Mouse (Mus musculus) kidney, adult 11 months (tissue): ENCODE results near the gene Obscn.

Experiments used
- DNase-seq: peaks from one replicate; pipeline ENCODE4 v3.0.0; 2022

Obscn gene

DNA sequence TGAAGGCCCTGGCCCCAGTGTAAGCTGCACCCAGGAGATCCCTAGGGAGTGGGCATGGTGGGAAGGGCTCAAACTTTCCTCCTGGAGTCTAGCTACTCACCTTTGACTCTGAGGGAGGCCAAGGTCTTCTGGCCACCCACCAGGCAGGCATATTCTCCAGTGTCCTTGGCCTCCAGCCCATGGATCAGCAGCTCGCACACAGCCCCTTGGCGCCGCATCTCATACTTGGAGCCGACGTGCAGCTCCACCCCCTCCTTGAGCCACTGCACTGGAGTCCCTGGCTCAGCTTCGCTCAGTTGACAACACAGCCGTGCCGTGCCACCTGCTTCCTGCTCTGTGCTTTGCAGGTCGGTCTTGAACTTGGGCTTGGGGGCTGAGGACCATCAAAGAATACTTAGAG lies 85.2 kb downstream of the Obscn start:
- DNase-seq, result no peak

- no peak for DNase-seq
Observed at GRCm38 (mm10) chr11:59044703-59045330, 91.4 kb downstream of the Obscn start.

- no peak for DNase-seq
Observed at GRCm38 (mm10) chr11:59029003-59029402, 107.2 kb downstream of the Obscn start.

GRCm38 (mm10) chr11:59026411-59026810 lies 109.8 kb downstream of the Obscn start:
- DNase-seq, result peak; percentile 6

DNA sequence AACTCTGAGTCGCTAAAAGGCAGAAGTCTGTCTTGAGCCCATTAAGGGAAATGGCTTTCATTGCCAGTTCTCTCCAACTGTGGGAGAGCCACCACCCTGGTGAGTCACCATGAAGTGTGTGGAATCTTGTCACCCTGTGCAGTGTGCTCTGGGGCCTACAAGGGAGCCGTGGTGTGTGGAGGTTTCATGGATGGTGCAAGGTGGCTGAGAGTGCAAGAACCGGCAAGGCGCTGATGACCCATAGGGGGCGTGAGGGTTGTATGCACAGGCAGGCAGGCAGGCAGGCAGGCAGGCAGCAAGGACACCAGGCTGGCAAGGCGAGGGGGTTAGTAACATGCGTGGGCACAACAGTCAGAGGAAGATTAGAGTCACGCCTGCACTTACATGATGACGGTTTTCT lies 121.2 kb downstream of the Obscn start:
- DNase-seq, result no peak

DNA sequence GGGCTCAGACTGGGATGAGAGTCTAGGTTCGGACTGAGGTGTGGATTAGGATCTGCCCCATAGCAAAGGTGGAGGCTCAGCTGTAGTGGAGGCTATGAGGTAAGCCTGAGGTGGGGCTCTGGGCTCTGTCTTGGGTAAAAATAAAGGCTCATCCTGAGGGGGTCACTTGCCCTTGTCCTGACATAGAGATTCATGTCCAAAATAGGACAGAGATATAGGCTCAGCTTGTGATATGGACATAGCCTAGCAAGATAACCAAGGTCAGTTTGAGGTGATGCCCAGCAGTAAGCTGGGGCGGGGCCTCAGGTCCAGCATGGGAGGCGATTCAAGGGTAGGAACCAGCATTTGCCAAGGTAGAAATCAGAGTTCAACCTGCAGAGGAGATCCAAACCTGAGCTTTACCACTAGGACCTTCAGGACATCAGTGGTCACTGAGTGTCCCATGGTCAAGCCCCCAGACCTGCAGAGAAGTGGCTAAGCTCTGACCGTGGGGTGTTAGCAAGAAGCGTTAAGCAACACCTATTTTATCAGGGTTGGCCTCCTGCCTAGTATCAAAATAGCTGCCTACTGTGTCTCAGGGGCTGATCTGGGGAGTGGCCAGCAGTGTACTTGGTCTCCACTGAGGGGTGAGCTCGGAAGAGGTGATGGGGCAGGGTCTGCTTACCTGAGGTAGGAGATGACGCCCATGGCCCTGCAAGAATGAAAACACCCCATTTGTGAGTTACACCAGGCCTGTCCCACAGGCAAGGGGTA lies 133.7 kb downstream of the Obscn start:
- no peak for DNase-seq

- no peak for DNase-seq
Observed at GRCm38 (mm10) chr11:59000635-59001034, 135.6 kb downstream of the Obscn start.

DNA sequence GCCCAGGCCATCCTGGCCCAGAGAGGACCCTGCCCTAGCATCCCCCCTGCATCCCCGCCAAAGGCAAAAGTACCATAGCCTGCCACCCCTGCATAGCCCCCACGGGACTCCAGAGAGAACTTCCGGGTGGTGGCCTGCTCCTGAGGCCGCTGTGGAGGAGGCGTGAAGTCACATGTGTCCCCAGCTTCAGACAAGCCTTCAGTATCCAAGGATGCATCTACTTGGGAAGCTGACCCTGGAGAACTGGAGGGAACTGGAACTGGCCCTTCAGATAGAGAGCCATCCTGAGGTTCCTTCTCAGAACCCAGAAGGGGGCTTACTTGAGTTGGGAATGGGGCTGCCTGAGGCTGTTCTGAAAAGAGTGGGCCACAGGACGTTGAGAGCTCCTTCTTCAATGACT lies 136.4 kb downstream of the Obscn start:
- no peak for DNase-seq

DNA sequence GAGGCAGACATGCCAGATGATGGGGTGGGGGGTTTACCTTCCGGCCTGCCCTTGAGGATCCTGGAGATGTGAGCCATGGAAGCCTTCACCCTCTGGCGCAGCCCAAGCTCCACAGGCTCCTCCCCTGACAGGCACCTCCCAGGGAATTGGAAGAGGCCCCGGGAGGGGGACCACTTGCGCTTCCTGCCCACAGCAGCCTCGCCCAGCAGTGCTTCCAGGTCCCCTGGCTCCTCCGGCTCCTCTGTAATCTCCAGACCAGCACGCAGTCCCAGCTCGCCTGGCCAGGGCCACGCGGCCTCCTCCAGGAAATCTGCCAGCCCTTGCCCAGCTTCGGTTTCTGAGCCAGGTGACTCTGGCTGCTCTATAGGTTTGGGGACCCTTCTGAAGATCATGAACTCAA lies 137.0 kb downstream of the Obscn start:
- DNase-seq, result no peak

DNA sequence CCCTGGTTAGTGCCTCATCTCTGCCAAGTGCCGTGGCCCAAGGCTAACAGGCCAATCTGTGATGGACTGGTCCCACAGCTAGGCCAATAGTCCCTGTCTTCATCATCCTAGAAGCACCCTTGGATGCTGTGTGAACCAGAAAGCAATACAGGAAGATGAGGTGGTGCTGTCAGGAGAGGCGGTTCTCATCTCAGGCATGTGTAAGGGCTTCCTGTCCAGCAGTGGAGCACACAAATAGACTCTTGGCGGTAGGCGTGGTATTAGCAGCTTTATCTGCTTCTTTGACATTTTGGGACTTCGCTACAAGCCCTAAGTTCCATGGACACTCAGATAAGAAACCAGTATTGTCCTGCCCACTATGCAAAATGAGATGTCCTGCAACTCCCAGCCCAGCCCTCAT lies 138.7 kb downstream of the Obscn start:
- no peak for DNase-seq

DNA sequence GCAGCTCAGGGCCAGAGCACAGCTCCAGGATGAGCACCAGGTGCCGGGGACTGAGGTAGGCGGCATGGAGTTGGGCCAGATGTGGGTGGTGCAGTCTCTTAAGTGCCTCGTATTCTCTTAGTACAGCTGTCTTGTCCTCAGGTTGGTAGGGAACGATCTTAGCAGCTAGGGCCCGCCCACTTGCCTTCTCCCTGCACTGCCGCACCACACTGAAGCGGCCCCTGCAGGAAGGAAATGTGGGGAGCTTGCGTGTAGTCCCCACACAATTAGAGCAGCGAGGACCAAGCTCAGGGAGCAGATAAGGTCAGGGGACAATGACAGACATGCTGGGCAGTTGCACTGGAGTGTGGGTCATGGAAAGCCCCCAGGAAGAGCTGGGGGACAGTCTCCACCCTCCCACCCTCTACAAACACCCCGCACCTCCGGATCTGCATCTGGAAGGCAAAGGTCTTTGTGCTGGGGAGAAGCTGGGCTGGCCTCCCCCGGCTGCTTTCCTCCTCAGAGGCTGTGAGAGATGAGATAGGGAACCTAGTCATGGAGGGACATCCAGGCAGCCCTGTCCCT lies 140.3 kb downstream of the Obscn start:
- no peak for DNase-seq

- no peak for DNase-seq
Observed at GRCm38 (mm10) chr11:58995061-58995806, 141.0 kb downstream of the Obscn start.

DNA sequence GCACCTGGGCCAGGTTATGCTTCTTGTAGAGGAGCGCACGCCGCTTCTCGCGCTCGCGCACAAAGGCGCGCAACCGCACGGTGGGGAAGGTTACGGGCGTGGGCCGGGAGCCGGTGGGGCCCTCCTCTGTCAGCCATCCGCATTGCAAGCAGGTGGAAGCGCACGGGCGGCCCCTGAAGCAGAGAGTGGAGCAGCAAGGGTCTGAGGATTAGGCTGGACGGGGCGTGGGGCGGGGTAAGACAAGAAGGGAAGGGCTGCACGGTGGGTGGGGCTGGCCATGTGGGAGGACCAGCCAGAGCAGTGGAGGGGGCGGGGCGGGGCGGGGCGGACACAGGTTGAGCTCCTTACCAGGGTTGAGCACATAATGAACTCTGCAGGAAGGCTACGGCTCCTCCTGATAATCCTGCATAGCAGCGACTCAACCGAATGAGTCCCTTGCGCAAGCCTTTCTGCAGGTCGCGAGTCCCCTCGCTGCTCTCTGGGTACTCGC lies 141.8 kb downstream of the Obscn start:
- DNase-seq, result peak; percentile 50

DNA sequence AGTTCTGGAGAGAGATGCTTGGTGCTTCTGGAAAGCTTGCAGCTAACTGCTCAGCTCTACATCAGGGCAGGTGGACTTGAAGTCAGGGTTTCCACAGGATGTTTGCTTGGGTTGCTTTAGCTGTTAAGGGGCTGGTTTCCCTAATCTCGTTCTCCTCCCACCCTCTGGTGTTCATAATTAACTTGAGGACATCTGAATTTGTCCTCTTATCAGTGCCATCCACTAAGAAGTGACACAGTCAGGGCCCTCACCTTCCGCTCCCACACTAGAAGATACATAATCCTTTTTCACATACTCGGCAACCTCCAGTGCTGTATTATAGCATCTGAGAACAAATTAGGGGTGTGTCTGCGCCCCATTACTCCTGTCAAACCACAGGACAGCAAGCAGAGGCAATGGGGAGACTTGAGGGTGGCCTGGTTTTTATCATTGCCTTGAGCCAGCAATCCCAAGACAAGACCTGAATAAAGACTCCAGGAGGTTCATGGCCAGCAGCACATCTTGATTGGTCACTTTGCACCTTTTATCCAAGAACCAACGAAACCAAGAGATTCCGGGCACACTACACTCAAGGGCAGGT lies 143.0 kb downstream of the Obscn start:
- DNase-seq, result no peak

GRCm38 (mm10) chr11:58991911-58992310 lies 144.3 kb downstream of the Obscn start:
- no peak for DNase-seq

DNA sequence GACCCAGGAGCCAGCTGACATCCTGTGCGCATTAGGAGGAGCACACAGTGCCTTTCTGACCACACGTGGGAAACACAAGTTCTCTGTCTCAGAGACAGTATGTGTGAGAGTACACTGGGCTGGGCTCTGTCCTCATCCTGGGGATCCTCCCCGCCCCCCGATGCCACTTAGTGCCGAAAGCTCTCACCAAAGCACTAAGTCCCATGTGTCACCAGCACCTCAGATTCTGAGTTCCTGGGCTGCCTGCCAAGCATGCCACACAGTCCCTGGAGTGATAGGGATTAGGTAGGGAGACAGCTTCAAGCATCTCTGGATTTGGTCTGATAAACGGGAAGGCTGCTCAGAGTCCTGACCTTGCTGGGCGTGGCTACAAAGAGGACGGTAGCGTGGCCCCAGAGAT lies 145.4 kb downstream of the Obscn start:
- no peak for DNase-seq

DNA sequence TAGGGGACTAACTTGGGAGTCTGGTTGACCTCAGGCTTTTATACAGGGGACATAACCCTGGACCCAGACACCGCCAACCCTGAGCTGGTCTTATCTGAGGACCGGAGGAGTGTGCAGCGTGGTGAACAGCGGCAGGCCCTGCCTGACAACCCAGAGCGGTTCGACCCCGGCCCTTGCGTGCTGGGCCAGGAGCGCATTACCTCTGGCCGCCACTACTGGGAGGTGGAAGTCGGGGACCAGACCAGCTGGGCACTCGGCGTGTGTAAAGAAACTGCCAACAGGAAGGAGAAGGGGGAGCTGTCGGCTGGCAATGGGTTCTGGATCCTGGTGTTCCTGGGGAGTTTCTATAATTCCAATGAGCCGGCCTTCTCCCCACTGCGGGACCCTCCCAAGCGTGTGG lies 146.1 kb downstream of the Obscn start:
- no peak for DNase-seq

DNA sequence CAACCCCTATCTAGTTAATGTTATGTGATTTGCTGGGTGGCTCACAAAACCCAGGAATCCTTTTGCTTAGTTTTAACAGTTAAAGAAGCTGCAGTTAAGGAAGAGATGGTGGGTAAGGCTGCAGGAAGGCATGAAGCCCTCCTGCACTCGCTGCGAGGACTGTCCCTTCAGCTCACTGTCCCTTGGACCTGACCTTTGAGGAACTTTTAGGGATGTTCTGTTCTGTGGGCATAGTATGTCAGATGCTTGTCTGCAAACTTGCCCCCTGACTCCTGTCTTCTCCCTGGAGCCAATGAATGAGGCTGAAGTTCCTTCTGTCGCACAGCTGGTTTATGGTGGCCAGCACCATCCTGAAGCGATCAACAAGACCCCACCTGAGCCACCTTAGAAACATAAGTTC lies 147.0 kb downstream of the Obscn start:
- no peak for DNase-seq

- no peak for DNase-seq
Observed at GRCm38 (mm10) chr11:58985299-58985917, 150.8 kb downstream of the Obscn start.

DNA sequence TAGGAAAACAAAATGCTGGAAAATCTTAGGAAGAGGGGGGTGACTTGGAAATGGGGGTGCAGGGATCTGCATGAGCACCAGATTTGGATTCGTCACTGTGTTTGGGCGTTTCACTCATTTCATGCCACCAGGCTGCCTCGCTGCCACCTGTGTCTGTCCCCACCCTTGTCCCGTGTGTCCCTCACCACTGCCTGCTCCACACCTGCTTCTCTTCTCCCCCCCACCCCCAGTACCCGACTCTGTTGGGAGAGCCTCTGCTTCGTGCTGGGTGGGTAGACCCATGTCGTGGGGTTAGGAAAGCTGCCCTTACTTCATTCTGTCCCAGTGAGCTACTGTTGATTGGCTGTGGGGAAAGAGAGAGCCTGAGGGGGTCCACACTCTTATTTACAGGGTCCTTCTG lies 151.5 kb downstream of the Obscn start:
- DNase-seq, result no peak

DNA sequence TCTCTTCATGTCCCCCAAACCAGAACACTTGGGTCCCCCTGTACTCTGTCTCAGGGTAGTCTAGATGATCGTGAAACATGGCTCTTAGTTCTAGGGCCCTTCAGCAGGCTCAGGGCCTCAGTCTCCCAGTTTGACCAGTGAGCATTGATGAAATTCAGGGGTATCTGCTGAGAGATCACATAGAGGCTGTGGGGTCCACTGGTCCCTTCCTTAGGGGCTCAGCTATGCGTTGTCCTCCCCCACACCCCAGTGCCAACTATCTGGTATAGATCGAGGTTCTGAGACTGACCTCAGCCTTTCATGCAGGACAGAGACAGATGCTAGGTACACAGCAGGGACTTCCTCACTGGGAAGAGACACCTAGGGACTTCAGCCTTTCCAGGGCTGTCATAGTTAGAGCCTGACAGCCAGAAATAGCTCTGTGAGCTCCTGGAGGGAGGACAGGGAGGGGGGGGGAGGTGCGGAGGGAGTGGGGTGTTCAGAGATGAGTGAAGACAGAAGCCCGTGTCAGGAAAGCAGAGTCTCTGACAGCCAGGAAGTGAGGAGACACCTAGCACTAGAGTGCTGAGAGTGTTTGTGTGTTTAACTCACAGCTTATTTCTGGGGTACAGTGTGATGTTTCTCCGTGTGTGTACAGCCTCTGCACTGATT lies 152.4 kb downstream of the Obscn start:
- DNase-seq, result no peak

DNA sequence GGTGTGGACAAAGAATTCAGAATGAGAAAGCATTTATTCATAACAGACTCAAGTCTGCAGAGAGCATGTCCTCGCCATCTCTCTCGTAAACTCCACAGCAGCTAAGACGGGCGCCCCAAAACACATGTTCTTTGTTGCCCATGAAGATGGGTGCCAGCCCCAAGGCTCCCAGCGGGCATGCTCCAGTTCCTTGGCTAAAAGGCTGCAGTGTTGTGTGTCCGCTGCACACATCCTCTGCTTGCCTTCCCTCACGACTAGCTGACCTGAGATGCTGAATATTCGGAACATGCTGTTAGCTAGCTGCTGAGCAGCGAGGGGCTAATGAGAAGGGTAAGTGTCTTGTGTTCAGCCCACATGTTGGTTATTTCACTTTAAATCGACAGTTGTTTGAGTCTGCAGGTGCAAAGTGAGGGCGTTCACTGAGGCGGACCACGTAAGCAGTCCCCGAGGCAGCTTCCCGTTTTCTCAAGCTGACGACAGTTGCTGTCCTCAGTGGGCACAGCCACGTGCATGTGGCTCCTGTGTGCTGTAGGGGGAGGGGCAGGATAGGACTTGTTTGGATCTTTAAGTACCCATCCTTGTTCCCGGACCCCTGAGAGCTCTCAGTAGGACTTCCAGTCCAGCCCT lies 153.6 kb downstream of the Obscn start:
- no peak for DNase-seq
